Mouse (Mus musculus) forebrain, embryonic 15.5 days (tissue): ENCODE measurements around the gene Atp5s. TPM values are rescaled to one million over a fixed set of nuclear protein-coding genes. Genes with fewer than 3 reads are reported as not detected.

Experiments
- ATAC-seq: fragments of 200-750 bp; cut with Nextera tagmentation; replicated peaks from 2 replicates; pipeline ENCODE4 v1.8.0; 2017; ENCODE audit warnings: mild to moderate bottlenecking, moderate TSS enrichment, moderate library complexity
- H3K27ac ChIP-seq: fragments of 300-500 bp; sonication (generic); replicated peaks from 2 replicates; pipeline ENCODE4 v1.5.1; 2015; ENCODE audit warnings: mild to moderate bottlenecking, inconsistent platforms
- H3K27me3 ChIP-seq: fragments of 300-500 bp; sonication (generic); 2 replicates; pipeline ENCODE4 v1.6.1; 2015; ENCODE audit warnings: inconsistent platforms
- H3K36me3 ChIP-seq: fragments of 300-500 bp; sonication (generic); 2 replicates; pipeline ENCODE4 v1.6.1; 2015; ENCODE audit warnings: mild to moderate bottlenecking, inconsistent platforms
- H3K4me1 ChIP-seq: fragments of 300-500 bp; sonication (generic); 2 replicates; pipeline ENCODE4 v1.6.1; 2015; ENCODE audit warnings: inconsistent platforms
- H3K4me2 ChIP-seq: fragments of 300-500 bp; sonication (generic); replicated peaks from 2 replicates; pipeline ENCODE4 v1.6.1; 2015; ENCODE audit warnings: mild to moderate bottlenecking, inconsistent platforms
- H3K4me3 ChIP-seq: fragments of 300-500 bp; sonication (generic); 2 replicates; pipeline ENCODE4 v1.5.1; 2015; ENCODE audit warnings: mild to moderate bottlenecking, inconsistent platforms
- H3K9ac ChIP-seq: fragments of 300-500 bp; sonication (generic); replicated peaks from 2 replicates; pipeline ENCODE4 v1.6.1; 2015; ENCODE audit warnings: mild to moderate bottlenecking, inconsistent platforms
- H3K9me3 ChIP-seq: fragments of 300-500 bp; sonication (generic); 2 replicates; pipeline ENCODE4 v1.6.1; 2016; ENCODE audit warnings: inconsistent platforms
- WGBS: fragments of 180-500 bp; shearing (Covaris S2); methylation state at CpG from one replicate; pipeline ENCODE4 v1.1.7; 2015; ENCODE audit warnings: mixed read lengths; 5-methylcytosine and 5-hydroxymethylcytosine counted together
- polyA plus RNA-seq: library from polyadenylated mRNA; unstranded; fragments of >200 nt; fragmentation: Nextera tagmentation; extraction: Ambion mirVana; gene quantifications from 2 replicates; pipeline ENCODE4 v1.2.1, GENCODE M21; 2015

The Atp5s gene
- polyA plus RNA-seq, 1 experiment from 2014 or later: 24.3 TPM

DNA sequence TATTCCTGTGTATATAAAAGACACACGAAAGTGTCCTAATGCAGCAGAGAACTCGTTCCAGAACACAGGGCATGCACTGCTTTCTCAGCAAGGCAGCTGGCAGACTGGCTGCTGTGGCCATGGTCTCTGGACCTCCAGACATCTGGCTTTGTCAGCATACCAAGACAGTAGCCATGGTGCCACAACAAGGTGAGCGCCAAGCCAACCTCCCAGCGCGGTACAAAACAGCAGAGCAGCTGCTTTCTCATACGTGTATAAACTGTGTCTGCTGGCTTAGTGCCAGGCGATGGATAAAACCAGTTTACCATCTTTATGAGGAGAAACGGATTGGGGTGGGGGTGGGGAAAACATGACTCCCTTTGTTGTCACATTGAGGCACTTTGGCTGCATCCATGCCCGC lies 40.8 kb downstream of the Atp5s start:
- no peaks in the 10 kb centered on the region for H3K9me3 ChIP-seq
- no peak overlapping the region for H3K27ac ChIP-seq
- H3K4me2 ChIP-seq: no peak overlapping the region
- H3K27me3 ChIP-seq: no peaks in the 10 kb centered on the region
- H3K4me1 ChIP-seq: peaks cover 15% of the 10 kb centered on the region
- no peaks in the 10 kb centered on the region for H3K36me3 ChIP-seq
- ATAC-seq: no peak
- 49% methylated on average over 9 of the region's 9 CpGs for WGBS
- H3K9ac ChIP-seq: no peak overlapping the region
- H3K4me3 ChIP-seq: no peak overlapping the region

DNA sequence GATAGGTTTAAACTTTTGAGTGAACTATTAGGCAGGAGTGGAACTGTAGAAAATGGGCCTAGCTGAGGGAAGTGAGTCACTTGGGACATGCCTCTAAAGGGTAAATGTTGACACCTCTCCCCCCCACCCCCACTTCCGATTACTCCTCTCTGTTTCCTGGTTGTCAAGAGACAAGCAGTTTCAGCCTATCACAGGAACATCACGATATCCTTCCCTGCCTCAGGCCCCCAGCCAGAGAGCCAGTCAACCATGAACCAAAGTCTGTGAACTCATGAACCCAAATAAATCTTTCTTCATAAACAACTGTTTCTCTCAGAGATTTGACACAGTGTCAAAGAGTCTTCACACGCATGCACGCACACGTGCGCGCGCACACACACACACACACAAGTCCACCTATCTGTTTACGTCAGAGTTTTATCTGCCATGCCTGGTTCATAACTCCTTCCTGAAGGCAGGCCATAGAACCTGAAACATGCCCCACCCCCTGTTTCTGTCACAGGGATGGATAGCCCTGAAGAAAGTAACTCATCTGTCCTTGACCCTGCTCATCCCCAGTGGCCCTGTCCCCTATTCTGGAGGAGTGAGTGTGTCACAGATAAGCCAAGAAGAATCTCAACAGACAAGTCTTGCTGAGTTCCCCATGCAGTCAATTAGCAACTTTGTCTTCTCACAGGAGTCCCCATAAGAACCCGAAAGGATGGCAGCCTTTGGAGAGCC lies 41.6 kb downstream of the Atp5s start:
- Histone ChIP-seq H3K27me3 (no peaks in the 10 kb centered on the region), H3K9ac (no peak overlapping the region), H3K27ac (no peak overlapping the region), H3K36me3 (no peaks in the 10 kb centered on the region), H3K4me3 (no peak overlapping the region), H3K9me3 (no peaks in the 10 kb centered on the region), H3K4me1 (peaks cover 15% of the 10 kb centered on the region), H3K4me2 (no peak overlapping the region)
- 89% methylated on average over 10 of the region's 10 CpGs for WGBS
- ATAC-seq: no peak

DNA sequence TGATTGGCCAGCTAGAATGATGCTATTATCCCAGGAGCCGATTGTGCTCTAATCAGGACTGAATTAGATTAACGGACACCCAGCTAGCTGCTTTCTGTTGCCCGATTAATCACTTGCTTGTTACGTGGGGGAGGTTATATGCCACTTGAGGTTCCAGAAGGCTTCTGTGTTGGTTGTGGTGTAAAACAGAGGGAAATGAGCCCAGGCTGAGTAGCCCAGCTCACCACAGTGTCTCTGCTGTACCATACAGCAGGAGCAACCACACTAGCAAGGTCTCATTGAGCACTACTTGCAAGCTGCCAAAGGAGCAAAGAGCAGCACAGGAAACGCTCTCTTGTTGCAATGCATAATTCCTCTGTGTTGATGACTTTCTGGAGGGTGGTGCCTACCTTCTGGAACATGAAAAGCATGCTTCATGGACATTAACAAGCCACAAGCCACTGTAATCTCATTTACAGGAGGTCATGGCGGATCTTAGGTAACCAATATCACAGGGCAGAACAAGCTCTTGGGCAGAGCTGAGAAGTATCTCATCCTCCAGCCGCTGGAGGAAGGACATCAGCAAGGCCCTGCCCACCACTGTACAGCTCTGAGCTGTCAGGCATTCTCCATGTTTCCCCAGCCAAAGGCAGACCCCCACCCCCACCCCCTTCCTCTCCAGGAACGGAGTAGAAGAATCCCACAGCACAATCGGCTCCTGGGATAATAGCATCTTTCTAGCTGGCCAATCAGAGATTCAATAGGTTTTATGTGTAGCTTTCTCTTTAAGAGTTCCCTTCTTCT lies 42.9 kb downstream of the Atp5s start:
- H3K4me3 ChIP-seq: no peak overlapping the region
- no peaks in the 10 kb centered on the region for H3K9me3 ChIP-seq
- H3K4me1 ChIP-seq: peaks cover 15% of the 10 kb centered on the region
- no peaks in the 10 kb centered on the region for H3K27me3 ChIP-seq
- H3K27ac ChIP-seq: no peak overlapping the region
- ATAC-seq: 0 out of 2 replicates have a peak, but pooled peaks have one; percentile 43
- no peak overlapping the region for H3K9ac ChIP-seq
- WGBS: 13% methylated on average over 9 of the region's 9 CpGs
- H3K36me3 ChIP-seq: no peaks in the 10 kb centered on the region
- H3K4me2 ChIP-seq: no peak overlapping the region

DNA sequence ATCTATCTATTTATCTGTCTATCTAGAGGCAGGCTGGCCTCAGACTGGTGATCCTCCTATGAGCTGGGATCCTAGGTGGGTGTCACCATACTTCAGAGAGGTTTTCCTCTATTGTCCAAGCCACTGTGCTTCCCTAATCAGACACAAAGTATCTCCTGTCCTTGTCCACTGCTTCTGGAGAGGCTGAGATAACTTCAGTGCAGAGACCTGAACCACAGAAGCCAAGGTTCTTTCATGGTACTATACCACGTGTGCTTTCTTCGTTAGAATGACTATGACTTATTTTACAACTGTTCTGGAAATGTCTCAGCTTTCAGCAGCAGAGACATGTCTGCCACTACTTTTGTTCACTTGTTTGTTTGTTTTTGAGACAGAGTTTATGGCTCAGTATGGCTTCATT lies 44.1 kb downstream of the Atp5s start:
- Histone ChIP-seq H3K9me3 (no peaks in the 10 kb centered on the region), H3K4me3 (no peak overlapping the region), H3K36me3 (no peaks in the 10 kb centered on the region), H3K27me3 (no peaks in the 10 kb centered on the region), H3K27ac (no peak overlapping the region), H3K4me2 (no peak overlapping the region), H3K4me1 (peaks cover 15% of the 10 kb centered on the region), H3K9ac (no peak overlapping the region)
- 91% methylated on average over 2 of the region's 2 CpGs for WGBS
- ATAC-seq: no peak

DNA sequence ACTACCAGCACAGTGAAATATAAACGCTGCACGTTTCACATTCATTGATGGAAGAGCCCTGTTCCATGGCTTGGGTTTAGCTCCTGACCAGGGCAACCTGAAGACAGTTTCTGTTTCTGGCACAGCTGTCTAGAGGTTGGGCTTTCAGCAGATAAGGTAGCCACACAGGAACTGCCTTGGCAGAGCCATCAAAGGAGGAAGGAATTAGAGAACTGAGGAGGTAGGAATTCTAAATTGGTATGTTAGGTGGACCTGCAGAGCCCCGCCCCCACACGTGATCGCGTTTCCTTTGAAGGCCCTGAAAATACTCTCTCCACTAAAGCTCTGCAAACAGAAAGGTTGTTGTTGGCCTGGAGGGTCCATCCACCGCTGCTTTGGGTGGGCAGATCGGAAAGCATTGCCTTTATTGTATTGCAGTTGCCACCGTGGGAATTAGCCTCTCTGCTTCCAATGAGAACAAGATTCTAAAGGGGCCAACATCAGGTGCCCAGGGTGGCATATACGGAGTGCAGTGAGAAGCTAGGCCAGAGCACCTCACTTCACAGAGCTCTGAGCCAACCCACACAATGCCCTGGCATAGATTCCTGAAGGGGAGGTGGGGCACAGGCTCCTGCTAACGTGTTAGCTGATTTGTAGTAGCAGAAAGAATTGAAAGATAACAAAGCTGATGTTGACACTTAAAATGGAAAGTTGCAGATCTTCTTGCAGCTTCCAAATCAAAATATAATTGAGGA lies 52.0 kb downstream of the Atp5s start:
- H3K36me3 ChIP-seq: no peaks in the 10 kb centered on the region
- no peak overlapping the region for H3K4me2 ChIP-seq
- no peaks in the 10 kb centered on the region for H3K27me3 ChIP-seq
- H3K4me3 ChIP-seq: no peak overlapping the region
- H3K4me1 ChIP-seq: no peaks in the 10 kb centered on the region
- no peak overlapping the region for H3K27ac ChIP-seq
- 71% methylated on average over 11 of the region's 11 CpGs for WGBS
- H3K9ac ChIP-seq: no peak overlapping the region
- ATAC-seq: no peak
- H3K9me3 ChIP-seq: no peaks in the 10 kb centered on the region

DNA sequence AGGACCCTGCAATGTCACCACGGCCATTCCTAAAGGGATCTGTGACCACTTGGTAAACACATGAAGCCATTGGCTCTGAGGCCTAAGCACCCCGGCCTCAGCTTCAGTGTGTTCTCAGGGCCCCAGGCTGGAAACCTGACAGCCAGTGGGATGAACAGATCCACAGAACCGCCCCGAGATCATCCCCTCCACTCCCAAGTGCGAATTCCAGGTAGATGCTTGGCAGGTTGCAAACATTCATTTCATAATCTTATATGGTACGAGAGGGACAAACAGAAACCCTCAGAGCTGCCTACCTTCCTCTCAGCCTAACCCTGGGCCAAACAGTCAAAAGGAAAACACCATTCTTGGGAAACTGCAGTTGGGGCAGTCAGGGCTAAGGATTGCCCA lies 52.6 kb downstream of the Atp5s start:
- no peak overlapping the region for H3K9ac ChIP-seq
- H3K36me3 ChIP-seq: no peaks in the 10 kb centered on the region
- 90% methylated on average over 6 of the region's 6 CpGs for WGBS
- H3K27ac ChIP-seq: no peak overlapping the region
- H3K4me1 ChIP-seq: no peaks in the 10 kb centered on the region
- H3K27me3 ChIP-seq: no peaks in the 10 kb centered on the region
- no peaks in the 10 kb centered on the region for H3K9me3 ChIP-seq
- no peak for ATAC-seq
- H3K4me2 ChIP-seq: no peak overlapping the region
- H3K4me3 ChIP-seq: no peak overlapping the region

DNA sequence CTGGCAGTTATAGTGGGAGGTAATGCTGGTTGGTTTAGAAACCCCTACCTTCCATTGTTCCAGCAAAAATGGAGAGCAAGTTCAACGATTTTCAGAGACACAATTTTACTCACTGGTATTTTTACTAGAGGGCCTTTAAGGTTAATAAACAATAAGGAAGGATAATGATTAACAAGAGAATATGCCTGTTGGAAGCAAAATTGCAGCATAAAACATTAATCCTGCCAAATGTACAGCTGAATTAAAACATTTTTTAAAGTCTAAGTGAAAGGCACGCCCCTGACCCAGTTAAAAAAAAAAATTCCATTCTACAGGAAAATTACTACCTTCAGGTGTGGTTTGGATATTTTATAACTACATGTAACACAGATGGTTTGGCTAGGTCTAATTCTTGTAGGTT lies 53.2 kb downstream of the Atp5s start:
- 78% methylated on average over 2 of the region's 2 CpGs for WGBS

DNA sequence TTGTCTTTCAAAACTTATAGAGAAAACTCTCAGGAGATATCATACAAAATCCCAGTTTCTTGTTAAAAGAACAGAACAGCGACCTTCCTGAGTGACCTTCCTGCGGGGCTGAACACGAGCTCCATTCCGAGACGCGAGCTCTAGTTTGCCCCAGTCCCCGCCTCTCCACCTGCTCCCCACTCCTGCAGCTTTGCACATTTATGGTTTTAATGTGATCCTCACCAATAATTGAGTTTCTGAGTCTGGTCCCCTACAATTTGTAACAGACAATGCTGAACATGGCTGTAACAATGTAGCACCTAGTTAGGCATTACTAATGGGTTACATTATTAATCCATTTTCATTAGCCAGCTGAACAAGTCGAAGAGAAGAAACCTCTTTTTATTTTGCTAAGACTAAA lies 56.7 kb downstream of the Atp5s start:
- Histone ChIP-seq H3K36me3 (no peaks in the 10 kb centered on the region), H3K4me2 (no peak overlapping the region), H3K27ac (no peak overlapping the region), H3K4me1 (no peaks in the 10 kb centered on the region), H3K9ac (no peak overlapping the region), H3K4me3 (no peak overlapping the region), H3K9me3 (no peaks in the 10 kb centered on the region), H3K27me3 (no peaks in the 10 kb centered on the region)
- ATAC-seq: no peak
- WGBS: 78% methylated on average over 8 of the region's 8 CpGs

More for the DNA sequence above, 53.2 kb downstream of the Atp5s start:
- Histone ChIP-seq H3K4me2 (no peak overlapping the region), H3K27ac (no peak overlapping the region), H3K4me3 (no peak overlapping the region), H3K27me3 (no peaks in the 10 kb centered on the region), H3K9ac (no peak overlapping the region), H3K9me3 (no peaks in the 10 kb centered on the region), H3K4me1 (no peaks in the 10 kb centered on the region), H3K36me3 (no peaks in the 10 kb centered on the region)
- ATAC-seq: no peak

DNA sequence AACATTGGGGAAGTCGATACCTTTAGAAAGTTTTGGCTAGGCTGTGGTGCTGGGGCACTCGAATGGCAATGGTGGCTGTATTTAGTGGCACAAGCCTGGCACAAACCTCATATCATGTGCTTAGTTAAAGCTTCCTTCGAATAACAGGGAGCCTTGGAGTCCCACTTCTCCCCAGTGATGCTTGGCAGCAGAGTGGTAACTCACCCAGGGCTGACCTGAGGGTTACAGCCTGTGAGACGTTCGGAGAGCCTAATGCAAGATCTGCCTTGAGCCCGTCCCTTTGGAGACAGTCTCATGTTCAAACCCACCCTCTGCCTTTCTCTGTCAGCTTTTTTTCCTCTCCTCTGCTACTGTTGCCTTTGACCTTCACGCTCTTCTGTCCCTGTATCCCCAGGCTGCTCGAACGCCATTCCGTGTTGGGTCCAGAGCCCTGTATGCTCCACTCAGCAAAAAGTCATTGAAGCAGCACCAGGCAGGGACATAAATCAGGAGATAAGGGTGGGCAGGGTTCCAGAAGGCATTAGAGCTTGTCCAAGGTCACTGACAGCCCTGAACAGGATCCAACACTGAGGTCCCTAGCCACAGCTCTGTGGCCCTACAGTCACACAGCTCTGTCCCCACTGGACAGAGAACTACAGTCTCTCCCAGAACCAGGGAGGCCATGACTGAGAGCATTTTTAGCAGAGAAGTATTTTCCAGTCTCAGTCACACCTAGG lies 57.3 kb downstream of the Atp5s start:
- ATAC-seq: no peak
- H3K9ac ChIP-seq: no peak overlapping the region
- no peak overlapping the region for H3K4me3 ChIP-seq
- H3K27ac ChIP-seq: no peak overlapping the region
- H3K27me3 ChIP-seq: no peaks in the 10 kb centered on the region
- WGBS: 84% methylated on average over 10 of the region's 10 CpGs
- no peak overlapping the region for H3K4me2 ChIP-seq
- no peaks in the 10 kb centered on the region for H3K9me3 ChIP-seq
- H3K4me1 ChIP-seq: no peaks in the 10 kb centered on the region
- H3K36me3 ChIP-seq: no peaks in the 10 kb centered on the region

DNA sequence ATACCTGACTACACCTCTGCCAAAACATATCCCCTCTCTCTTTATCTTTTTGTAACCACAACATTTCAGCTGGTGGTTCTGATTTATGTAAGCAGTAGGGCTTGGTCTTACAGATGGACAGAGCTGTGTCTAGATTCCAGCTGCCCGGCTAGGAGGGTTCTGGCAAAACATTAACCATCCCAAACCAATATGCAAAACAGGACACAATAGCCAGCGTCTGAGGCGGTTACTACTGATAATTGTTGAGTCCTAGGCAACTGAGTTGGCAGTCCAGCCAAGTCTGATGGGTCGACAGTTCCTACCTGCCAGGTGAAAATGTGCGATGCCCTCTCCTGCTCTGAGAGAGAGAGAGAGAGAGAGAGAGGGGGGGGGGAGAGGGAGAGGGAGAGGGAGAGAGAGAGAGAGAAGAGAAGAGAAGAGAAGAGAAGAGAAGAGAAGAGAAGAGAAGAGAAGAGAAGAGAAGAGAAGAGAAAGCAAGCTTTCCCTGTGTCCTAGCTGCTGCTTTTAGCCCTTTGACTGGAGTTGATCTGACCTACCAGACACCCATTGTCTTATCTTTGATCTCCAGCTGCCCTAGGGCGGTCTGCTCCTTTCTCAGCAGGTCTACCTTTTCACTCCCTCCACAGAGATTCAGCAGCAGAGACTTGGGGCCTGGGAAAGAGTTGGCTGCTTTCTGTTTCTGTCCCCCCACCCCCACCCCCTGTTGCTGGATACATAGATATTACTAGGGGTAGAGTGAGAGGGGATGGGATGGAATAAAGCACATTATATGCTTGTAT lies 58.7 kb downstream of the Atp5s start:
- H3K27ac ChIP-seq: no peak overlapping the region
- no peaks in the 10 kb centered on the region for H3K9me3 ChIP-seq
- no peak overlapping the region for H3K4me3 ChIP-seq
- H3K4me2 ChIP-seq: no peak overlapping the region
- no peaks in the 10 kb centered on the region for H3K27me3 ChIP-seq
- ATAC-seq: no peak
- H3K36me3 ChIP-seq: no peaks in the 10 kb centered on the region
- 60% methylated on average over 6 of the region's 6 CpGs for WGBS
- H3K4me1 ChIP-seq: no peaks in the 10 kb centered on the region
- no peak overlapping the region for H3K9ac ChIP-seq

DNA sequence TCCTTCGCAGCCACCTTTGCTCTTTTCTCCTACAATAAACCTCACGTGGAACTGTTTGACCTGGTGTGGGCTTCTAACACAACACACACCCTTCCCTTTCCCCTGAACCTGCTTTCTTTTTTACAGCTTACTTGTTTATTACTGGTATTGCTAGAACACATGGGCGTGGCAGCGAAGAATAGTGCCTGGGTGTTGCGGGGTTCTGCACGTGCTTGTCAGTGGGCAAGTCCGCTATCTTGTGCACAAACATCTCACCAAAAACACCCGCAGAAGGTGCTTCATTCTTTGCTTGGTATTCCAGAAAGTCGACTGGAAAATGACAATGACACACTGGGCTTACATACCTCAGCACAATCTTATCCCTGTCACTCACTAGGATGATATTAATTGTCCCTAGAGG lies 60.7 kb downstream of the Atp5s start:
- H3K9ac ChIP-seq: no peak overlapping the region
- no peak overlapping the region for H3K27ac ChIP-seq
- H3K4me1 ChIP-seq: peaks cover 5% of the 10 kb centered on the region
- H3K36me3 ChIP-seq: no peaks in the 10 kb centered on the region
- H3K4me3 ChIP-seq: no peak overlapping the region
- 88% methylated on average over 9 of the region's 9 CpGs for WGBS
- no peak overlapping the region for H3K4me2 ChIP-seq
- 0 out of 2 replicates have a peak, but pooled peaks cover 5% of the 10 kb centered on the region for H3K27me3 ChIP-seq
- no peak for ATAC-seq
- H3K9me3 ChIP-seq: no peaks in the 10 kb centered on the region
